Mouse (Mus musculus): ENCODE data around the gene Gm37240. TPM values are rescaled to one million over a fixed set of nuclear protein-coding genes. Genes with fewer than 3 reads are reported as not detected.

The Gm37240 gene
- total RNA-seq (2012; rRNA removed) = 0.58 and 1.2 TPM in 2 replicates

- no peaks in the 10 kb centered on the region for H3K9me3 ChIP-seq (ENCODE audit: control insufficient read depth, insufficient read depth, low read depth, low read length)
- peak within 1 kb of the TSS; percentile 67 for H3K9ac ChIP-seq (ENCODE audit: insufficient read depth, low read depth, low read length, poor library complexity, severe bottlenecking)
- H3K4me1 ChIP-seq (ENCODE audit: control insufficient read depth in 2 of 2, insufficient read depth in 2 of 2, low read length in 2 of 2, poor library complexity in 1 of 2) = peaks cover 0 to 8% of the 10 kb centered on the region in 2 experiments; a peak in 1 of 4 replicates
- peak within 1 kb of the TSS; percentile 60 to 81 for H3K4me3 ChIP-seq (ENCODE audit: insufficient read depth in 1 of 2, low read depth in 1 of 2, low read length in 2 of 2, poor library complexity in 1 of 2, severe bottlenecking in 1 of 2)
- peak; percentile 90 for DNase-seq (ENCODE audit: low read depth, low spot score)
- TF ChIP-seq MAFK (IDR thresholded peaks at IDR 0.05; ENCODE audit: insufficient read depth, low read depth, low read length) (no peak), ZNF384 (IDR thresholded peaks at IDR 0.05; ENCODE audit: low read depth, low read length) (no peak), CHD2 (IDR thresholded peaks at IDR 0.05; ENCODE audit: low read depth, low read length) (no peak), HCFC1 (IDR thresholded peaks at IDR 0.05; ENCODE audit: borderline replicate concordance, insufficient read depth, low read length) (no peak), ZC3H11A (IDR thresholded peaks at IDR 0.05; ENCODE audit: borderline replicate concordance, low read depth, low read length) (no peak)
- no peaks in the 10 kb centered on the region for H3K36me3 ChIP-seq (ENCODE audit: control insufficient read depth, insufficient read depth, low read length, poor library complexity, severe bottlenecking)
- H3K27ac ChIP-seq (ENCODE audit: insufficient read depth, low read depth, low read length, poor library complexity, severe bottlenecking) = no peak within 1 kb of the TSS
- in situ Hi-C loops (cut with MboI; ENCODE audit: low sequenced_read_pairs in 2 of 2, unreplicated experiment in 2 of 2) = no loop called here
Measured at GRCm38 (mm10) chr3:85887239-85887827, at the start of gene Gm37240, which contains the start of gene Glt28d2. Gm37240 (minus strand) TSS chr3:85887518. Glt28d2 (minus strand) TSS chr3:85887516.

DNA sequence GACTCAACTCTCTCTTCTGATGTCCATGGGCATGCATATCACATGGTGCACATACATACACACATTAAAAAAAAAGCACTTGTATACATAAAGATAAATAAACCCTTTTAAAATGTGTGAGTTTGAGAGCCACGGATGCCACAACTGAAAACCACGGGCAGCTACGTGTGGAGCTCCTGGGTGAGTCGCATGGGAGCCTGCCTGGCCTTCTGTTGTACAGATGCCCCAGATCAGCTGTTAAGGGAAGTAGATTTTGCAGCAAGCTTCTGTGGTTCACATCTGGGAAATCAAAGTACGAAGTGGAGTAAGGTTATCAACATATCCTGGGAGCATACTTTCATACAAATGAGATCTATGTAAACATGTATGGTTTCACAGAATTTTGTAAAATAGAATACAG, 46.3 kb upstream of the Gm37240 start:
- no peak for DNase-seq (ENCODE audit: low read depth, low spot score)
- Histone ChIP-seq H3K4me1 (ENCODE audit: control insufficient read depth in 2 of 2, insufficient read depth in 2 of 2, low read length in 2 of 2, poor library complexity in 1 of 2) (no peaks in the 10 kb centered on the region), H3K36me3 (ENCODE audit: control insufficient read depth, insufficient read depth, low read length, poor library complexity, severe bottlenecking) (no peaks in the 10 kb centered on the region), H3K9ac (ENCODE audit: insufficient read depth, low read depth, low read length, poor library complexity, severe bottlenecking) (no peak overlapping the region), H3K4me3 (ENCODE audit: insufficient read depth in 1 of 2, low read depth in 1 of 2, low read length in 2 of 2, poor library complexity in 1 of 2, severe bottlenecking in 1 of 2) (no peak overlapping the region), H3K27ac (ENCODE audit: insufficient read depth, low read depth, low read length, poor library complexity, severe bottlenecking) (no peak overlapping the region), H3K9me3 (ENCODE audit: control insufficient read depth, insufficient read depth, low read depth, low read length) (no peaks in the 10 kb centered on the region)
- TF ChIP-seq MAFK (IDR thresholded peaks at IDR 0.05; ENCODE audit: insufficient read depth, low read depth, low read length) = no peak
- no peak for TF ChIP-seq HCFC1 (IDR thresholded peaks at IDR 0.05; ENCODE audit: borderline replicate concordance, insufficient read depth, low read length)
- no peak for TF ChIP-seq ZC3H11A (IDR thresholded peaks at IDR 0.05; ENCODE audit: borderline replicate concordance, low read depth, low read length)
- TF ChIP-seq CHD2 (IDR thresholded peaks at IDR 0.05; ENCODE audit: low read depth, low read length) = no peak
- in situ Hi-C loops (cut with MboI; ENCODE audit: low sequenced_read_pairs in 2 of 2, unreplicated experiment in 2 of 2) = no loop called here

- Histone ChIP-seq H3K9ac (ENCODE audit: insufficient read depth, low read depth, low read length, poor library complexity, severe bottlenecking) (no peak overlapping the region), H3K4me1 (ENCODE audit: control insufficient read depth in 2 of 2, insufficient read depth in 2 of 2, low read length in 2 of 2, poor library complexity in 1 of 2) (no peaks in the 10 kb centered on the region), H3K4me3 (ENCODE audit: insufficient read depth in 1 of 2, low read depth in 1 of 2, low read length in 2 of 2, poor library complexity in 1 of 2, severe bottlenecking in 1 of 2) (no peak overlapping the region), H3K36me3 (ENCODE audit: control insufficient read depth, insufficient read depth, low read length, poor library complexity, severe bottlenecking) (no peaks in the 10 kb centered on the region), H3K9me3 (ENCODE audit: control insufficient read depth, insufficient read depth, low read depth, low read length) (no peaks in the 10 kb centered on the region), H3K27ac (ENCODE audit: insufficient read depth, low read depth, low read length, poor library complexity, severe bottlenecking) (no peak overlapping the region)
- TF ChIP-seq HCFC1 (IDR thresholded peaks at IDR 0.05; ENCODE audit: borderline replicate concordance, insufficient read depth, low read length) = no peak
- TF ChIP-seq CHD2 (IDR thresholded peaks at IDR 0.05; ENCODE audit: low read depth, low read length) = no peak
- TF ChIP-seq ZNF384 (IDR thresholded peaks at IDR 0.05; ENCODE audit: low read depth, low read length) = no peak
- no peak for TF ChIP-seq MAFK (IDR thresholded peaks at IDR 0.05; ENCODE audit: insufficient read depth, low read depth, low read length)
- TF ChIP-seq ZC3H11A (IDR thresholded peaks at IDR 0.05; ENCODE audit: borderline replicate concordance, low read depth, low read length) = no peak
- in situ Hi-C loops (cut with MboI; ENCODE audit: low sequenced_read_pairs in 2 of 2, unreplicated experiment in 2 of 2) = no loop called here
- DNase-seq (ENCODE audit: low read depth, low spot score) = no peak
Measured at GRCm38 (mm10) chr3:85931859-85932258, 44.5 kb upstream of the Gm37240 start.

DNA sequence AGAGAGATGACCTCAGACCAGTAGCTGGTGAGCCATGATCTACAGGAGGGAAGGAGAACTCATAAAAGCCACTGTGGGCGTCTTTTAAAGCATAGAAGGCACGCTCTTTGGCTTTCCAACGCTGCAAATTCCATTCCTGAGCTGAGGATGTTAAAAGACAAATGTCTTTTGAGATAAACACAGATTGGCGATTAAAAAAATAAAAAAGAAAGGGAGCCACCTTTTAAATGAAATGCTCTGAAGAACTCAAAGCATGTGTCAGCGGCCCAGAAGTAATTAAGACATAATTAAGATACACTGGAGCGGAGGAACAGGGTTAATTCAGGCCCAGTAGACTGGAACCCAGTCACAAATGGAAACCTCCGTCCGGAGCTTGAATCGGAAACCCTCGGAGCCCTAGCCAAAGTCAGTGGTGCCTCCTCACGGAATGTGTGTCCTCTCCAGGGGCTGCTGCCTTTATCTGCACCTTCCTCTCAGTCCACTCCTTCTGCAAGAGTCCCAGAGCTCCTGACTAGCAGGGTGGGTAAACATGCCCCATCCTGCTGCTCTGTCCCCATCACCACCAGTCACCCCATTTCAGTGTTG, 43.4 kb upstream of the Gm37240 start:
- Histone ChIP-seq H3K36me3 (ENCODE audit: control insufficient read depth, insufficient read depth, low read length, poor library complexity, severe bottlenecking) (no peaks in the 10 kb centered on the region), H3K9me3 (ENCODE audit: control insufficient read depth, insufficient read depth, low read depth, low read length) (no peaks in the 10 kb centered on the region), H3K27ac (ENCODE audit: insufficient read depth, low read depth, low read length, poor library complexity, severe bottlenecking) (no peak overlapping the region), H3K9ac (ENCODE audit: insufficient read depth, low read depth, low read length, poor library complexity, severe bottlenecking) (no peak overlapping the region), H3K4me3 (ENCODE audit: insufficient read depth in 1 of 2, low read depth in 1 of 2, low read length in 2 of 2, poor library complexity in 1 of 2, severe bottlenecking in 1 of 2) (no peak overlapping the region), H3K4me1 (ENCODE audit: control insufficient read depth in 2 of 2, insufficient read depth in 2 of 2, low read length in 2 of 2, poor library complexity in 1 of 2) (no peaks in the 10 kb centered on the region)
- no peak for DNase-seq (ENCODE audit: low read depth, low spot score)
- no peak for TF ChIP-seq MAFK (IDR thresholded peaks at IDR 0.05; ENCODE audit: insufficient read depth, low read depth, low read length)
- TF ChIP-seq ZNF384 (IDR thresholded peaks at IDR 0.05; ENCODE audit: low read depth, low read length) = no peak
- in situ Hi-C loops (cut with MboI; ENCODE audit: low sequenced_read_pairs in 2 of 2, unreplicated experiment in 2 of 2) = no loop called here

All from ES-E14 (cell line).